In genomic region chr2:33814581-33814980, GRCm38 (mm10) we compare ENCODE assay signal across 16 mouse cellular contexts.
DNase-seq lines count a peak whose midpoint lies in the region; ATAC-seq and TF ChIP-seq lines count a peak whose summit lies in the region.
"Had no signal": no experiment of that assay in that cellular context is flagged by ENCODE, and none has a peak within 500 bp of the region (broad histone marks: within the 10 kb centered on the region; RNA-seq: fewer than 3 reads in every experiment).

No protein-coding gene starts in this region.

- WGBS in thymus, adult 2 months = 93% methylated on average over 8 of the region's 8 CpGs
- 39% methylated on average over 8 of the region's 8 CpGs for WGBS in limb, embryonic 10.5 days
- 62% methylated on average over 8 of the region's 8 CpGs for WGBS in neural tube, embryonic 15.5 days

- DNase-seq in cerebellum, postnatal 14 days = peak; percentile 27 to 45
- DNase-seq in cerebellum, adult 8-10 months = no peak
- no peak for DNase-seq in thymus, adult 2 months
- no peak for DNase-seq in thymus, adult 18-20 months
- peak; percentile 68 for DNase-seq in limb, embryonic 10.5 days (ENCODE audit: low spot score)
- DNase-seq in adipocyte (ENCODE audit: low spot score) = no peak
- DNase-seq in kidney, postnatal 4 days = no peak
- DNase-seq: cerebellum, adult 9-10 months; layer of hippocampus, adult 9-11 months; right cerebral cortex, adult 18-20 months had no signal

- H3K4me2 ChIP-seq in neural tube, embryonic 15.5 days = no peak overlapping the region
- H3K4me2 ChIP-seq: lung, embryonic 15.5 days; neural tube, embryonic 12.5 days had no signal

- 0 out of 2 replicates have a peak overlapping the region, but pooled peaks have one; percentile 0 for H3K9ac ChIP-seq in neural tube, embryonic 15.5 days (replicated peaks)
- H3K9ac ChIP-seq: lung, embryonic 15.5 days; neural tube, embryonic 12.5 days had no signal

- TF ChIP-seq POLR2A in thymus, adult 2 months (IDR thresholded peaks at IDR 0.05; ENCODE audit: control insufficient read depth, extremely low read depth, insufficient read depth, low read length, poor library complexity) = no peak

- TF ChIP-seq CTCF in thymus, adult 2 months (IDR thresholded peaks at IDR 0.05; ENCODE audit: borderline replicate concordance, control insufficient read depth, extremely low read depth, insufficient read depth, low read length, poor library complexity) = no peak

- no peaks in the 10 kb centered on the region for H3K27me3 ChIP-seq in thymus, adult 2 months (ENCODE audit: control insufficient read depth, insufficient read depth, low read length)
- no peaks in the 10 kb centered on the region for H3K27me3 ChIP-seq in limb, embryonic 10.5 days (ENCODE audit: low read depth, poor library complexity, severe bottlenecking)
- no peaks in the 10 kb centered on the region for H3K27me3 ChIP-seq in neural tube, embryonic 15.5 days (replicated peaks)
- H3K27me3 ChIP-seq: lung, embryonic 15.5 days; megakaryocyte, embryonic 14.5 days; neural tube, embryonic 12.5 days had no signal

- H3K4me1 ChIP-seq in thymus, adult 2 months (replicated peaks; ENCODE audit: control insufficient read depth, insufficient read depth, low read length) = peaks cover 76% of the 10 kb centered on the region
- H3K4me1 ChIP-seq in limb, embryonic 10.5 days = peaks cover 87% of the 10 kb centered on the region
- H3K4me1 ChIP-seq in neural tube, embryonic 15.5 days = peaks cover 59% of the 10 kb centered on the region

- no peaks in the 10 kb centered on the region for H3K9me3 ChIP-seq in limb, embryonic 10.5 days (replicated peaks)
- no peaks in the 10 kb centered on the region for H3K9me3 ChIP-seq in neural tube, embryonic 15.5 days (replicated peaks)
- H3K9me3 ChIP-seq: lung, embryonic 15.5 days; megakaryocyte, embryonic 14.5 days; neural tube, embryonic 12.5 days had no signal

- no peak overlapping the region for H3K4me3 ChIP-seq in thymus, adult 2 months (ENCODE audit: control insufficient read depth, insufficient read depth, low read length)
- no peak overlapping the region for H3K4me3 ChIP-seq in limb, embryonic 10.5 days
- no peak overlapping the region for H3K4me3 ChIP-seq in neural tube, embryonic 15.5 days (replicated peaks)
- H3K4me3 ChIP-seq: lung, embryonic 15.5 days; megakaryocyte, embryonic 14.5 days; neural tube, embryonic 12.5 days had no signal

- no peaks in the 10 kb centered on the region for H3K36me3 ChIP-seq in thymus, adult 2 months (ENCODE audit: control insufficient read depth, insufficient read depth, low read length)
- H3K36me3 ChIP-seq in limb, embryonic 10.5 days = peaks cover 13% of the 10 kb centered on the region; the same call in 1 of the 2 replicates
- peaks cover 18% of the 10 kb centered on the region for H3K36me3 ChIP-seq in neural tube, embryonic 15.5 days

- no peak for ATAC-seq in neural tube, embryonic 15.5 days (ENCODE audit: low FRiP score)
- ATAC-seq: inflammation-experienced regulatory T-cells, adult 6 months had no signal

- H3K27ac ChIP-seq in thymus, adult 2 months (ENCODE audit: control insufficient read depth, insufficient read depth, low read length) = 0 out of 2 replicates have a peak overlapping the region, but pooled peaks have one; percentile 12
- H3K27ac ChIP-seq in limb, embryonic 10.5 days = peak overlapping the region; percentile 81
- H3K27ac ChIP-seq in neural tube, embryonic 15.5 days (replicated peaks) = peak overlapping the region; percentile 30
- H3K27ac ChIP-seq: lung, embryonic 15.5 days; neural tube, embryonic 12.5 days; stomach, postnatal 0 days had no signal

Comparison
In these comparisons a context has a peak if more than half of its experiments do, and no peak if none do; other contexts are left out.
1. DNase-seq: peak in cerebellum, postnatal 14 days (2 of 2) and limb, embryonic 10.5 days (single experiment); none in cerebellum, adult 8-10 months (single experiment), thymus, adult 2 months (single experiment), thymus, adult 18-20 months (0 of 2), adipocyte (single experiment) and kidney, postnatal 4 days (0 of 2).
2. H3K27ac ChIP-seq: peak in every context shown above with its lines; median percentile 81 in limb, embryonic 10.5 days; 30 in neural tube, embryonic 15.5 days; 12 in thymus, adult 2 months.